ENCODE assay signal across 20 mouse cellular contexts in genomic region chr3:122391816-122392215, GRCm38 (mm10).
DNase-seq lines count a peak whose midpoint lies in the region; ATAC-seq and TF ChIP-seq lines count a peak whose summit lies in the region.
"Had no signal": no experiment of that assay in that cellular context is flagged by ENCODE, and none has a peak within 500 bp of the region (broad histone marks: within the 10 kb centered on the region; RNA-seq: fewer than 3 reads in every experiment).

No protein-coding gene starts in this region.

- no peak overlapping the region for H3K27ac ChIP-seq in embryonic facial prominence, embryonic 14.5 days (replicated peaks; ENCODE audit: low read depth, low read length)
- H3K27ac ChIP-seq in embryonic facial prominence, embryonic 10.5 days (replicated peaks): no peak overlapping the region
- H3K27ac ChIP-seq in forebrain, postnatal 0 days (ENCODE audit: low read depth, low read length): no peak overlapping the region
- H3K27ac ChIP-seq: forebrain, embryonic 12.5 days; hindbrain, embryonic 14.5 days; limb, embryonic 13.5 days; liver, embryonic 14.5 days had no signal

- no peaks in the 10 kb centered on the region for H3K4me1 ChIP-seq in embryonic facial prominence, embryonic 14.5 days (ENCODE audit: control insufficient read depth, insufficient read depth, low read length)
- peaks cover 11% of the 10 kb centered on the region; the same call in 1 of the 2 replicates for H3K4me1 ChIP-seq in embryonic facial prominence, embryonic 10.5 days
- H3K4me1 ChIP-seq in forebrain, postnatal 0 days (ENCODE audit: insufficient read depth): no peaks in the 10 kb centered on the region
- H3K4me1 ChIP-seq: forebrain, embryonic 12.5 days had no signal

- no peak for DNase-seq in embryonic facial prominence, embryonic 14.5 days (ENCODE audit: low spot score)
- no peak for DNase-seq in embryonic facial prominence, embryonic 10.5 days (ENCODE audit: low spot score)
- peak; percentile 16 to 56 for DNase-seq in urinary bladder, adult 18-20 months (ENCODE audit: low spot score in 2 of 2)
- DNase-seq in urinary bladder, postnatal 10 days (ENCODE audit: low spot score): no peak
- no peak for DNase-seq in left cerebral cortex, postnatal 10 days (ENCODE audit: extremely low spot score in 1 of 2, low spot score in 2 of 2)
- DNase-seq in forebrain, postnatal 0 days: no peak
- DNase-seq: cerebellum, postnatal 10 days; kidney, postnatal 10 days; layer of hippocampus, adult 9-11 months; thymus, postnatal 36 days had no signal

- H3K4me2 ChIP-seq in embryonic facial prominence, embryonic 14.5 days (ENCODE audit: low read depth, low read length): no peak overlapping the region
- no peak overlapping the region for H3K4me2 ChIP-seq in forebrain, postnatal 0 days (ENCODE audit: low read depth)
- H3K4me2 ChIP-seq: forebrain, embryonic 12.5 days; heart, embryonic 12.5 days; hindbrain, embryonic 14.5 days; limb, embryonic 13.5 days had no signal

- no peaks in the 10 kb centered on the region for H3K9me3 ChIP-seq in embryonic facial prominence, embryonic 14.5 days (ENCODE audit: control insufficient read depth, low read length)
- no peaks in the 10 kb centered on the region for H3K9me3 ChIP-seq in embryonic facial prominence, embryonic 10.5 days
- no peaks in the 10 kb centered on the region for H3K9me3 ChIP-seq in forebrain, postnatal 0 days (ENCODE audit: low read length)
- H3K9me3 ChIP-seq: forebrain, embryonic 12.5 days; heart, embryonic 12.5 days; limb, embryonic 13.5 days had no signal

- H3K9ac ChIP-seq in embryonic facial prominence, embryonic 14.5 days (ENCODE audit: low read depth, low read length): no peak overlapping the region
- no peak overlapping the region for H3K9ac ChIP-seq in forebrain, postnatal 0 days
- H3K9ac ChIP-seq: forebrain, embryonic 12.5 days; heart, embryonic 12.5 days; hindbrain, embryonic 14.5 days; limb, embryonic 13.5 days; liver, embryonic 14.5 days had no signal

- H3K4me3 ChIP-seq in embryonic facial prominence, embryonic 14.5 days (ENCODE audit: low read depth, low read length): no peak overlapping the region
- no peak overlapping the region for H3K4me3 ChIP-seq in embryonic facial prominence, embryonic 10.5 days
- H3K4me3 ChIP-seq in forebrain, postnatal 0 days (ENCODE audit: low read depth, low read length): no peak overlapping the region
- H3K4me3 ChIP-seq: forebrain, embryonic 12.5 days; heart, embryonic 12.5 days; limb, embryonic 13.5 days; megakaryocyte, embryonic 14.5 days had no signal

- intact Hi-C loops in left cerebral cortex, postnatal 10 days (cut with DNase I): no loop called here

- TF ChIP-seq CTCF in forebrain, postnatal 0 days (IDR thresholded peaks at IDR 0.05; ENCODE audit: low read depth): no peak

- no peaks in the 10 kb centered on the region for H3K27me3 ChIP-seq in embryonic facial prominence, embryonic 14.5 days (replicated peaks; ENCODE audit: control insufficient read depth, insufficient read depth, low read length)
- H3K27me3 ChIP-seq in embryonic facial prominence, embryonic 10.5 days (replicated peaks; ENCODE audit: low read depth, poor library complexity, severe bottlenecking): no peaks in the 10 kb centered on the region
- H3K27me3 ChIP-seq in forebrain, postnatal 0 days (ENCODE audit: insufficient read depth, low read length): no peaks in the 10 kb centered on the region
- H3K27me3 ChIP-seq: forebrain, embryonic 12.5 days; limb, embryonic 13.5 days had no signal

- H3K36me3 ChIP-seq in embryonic facial prominence, embryonic 14.5 days (ENCODE audit: control insufficient read depth, insufficient read depth, low read length): no peaks in the 10 kb centered on the region
- no peaks in the 10 kb centered on the region for H3K36me3 ChIP-seq in embryonic facial prominence, embryonic 10.5 days (replicated peaks)
- H3K36me3 ChIP-seq in forebrain, postnatal 0 days (ENCODE audit: insufficient read depth): no peaks in the 10 kb centered on the region
- H3K36me3 ChIP-seq: forebrain, embryonic 12.5 days; heart, embryonic 12.5 days; limb, embryonic 13.5 days had no signal

- 41% methylated on average over 12 of the region's 12 CpGs for WGBS in embryonic facial prominence, embryonic 14.5 days
- 59% methylated on average over 12 of the region's 12 CpGs for WGBS in embryonic facial prominence, embryonic 10.5 days
- 76% methylated on average over 12 of the region's 12 CpGs for whole genome bisulfite sequencing in forebrain, postnatal 0 days

- ATAC-seq in embryonic facial prominence, embryonic 14.5 days (ENCODE audit: low read depth): 0 out of 2 replicates have a peak, but pooled peaks have one; percentile 12
- ATAC-seq in granulocyte monocyte progenitor cell, adult 5-6 weeks (replicated peaks; ENCODE audit: poor library complexity, severe bottlenecking): peak; percentile 59
- no peak for ATAC-seq in megakaryocyte-erythroid progenitor cell, adult 5-6 weeks (replicated peaks; ENCODE audit: low FRiP score, low TSS enrichment, poor library complexity, severe bottlenecking)
- ATAC-seq in forebrain, postnatal 0 days: no peak
- ATAC-seq: intestine, embryonic 16.5 days; midbrain, embryonic 16.5 days had no signal

Comparison
In these comparisons a context has a peak if more than half of its experiments do, and no peak if none do; other contexts are left out.
1. DNase-seq: peak in urinary bladder, adult 18-20 months (2 of 2); none in embryonic facial prominence, embryonic 14.5 days (single experiment), embryonic facial prominence, embryonic 10.5 days (single experiment), urinary bladder, postnatal 10 days (single experiment), left cerebral cortex, postnatal 10 days (0 of 2) and forebrain, postnatal 0 days (single experiment).
2. ATAC-seq: peak in embryonic facial prominence, embryonic 14.5 days (single experiment) and granulocyte monocyte progenitor cell, adult 5-6 weeks (single experiment); none in megakaryocyte-erythroid progenitor cell, adult 5-6 weeks (single experiment) and forebrain, postnatal 0 days (single experiment).